Mouse (Mus musculus): ENCODE data around the gene Mphosph10.
A peak's percentile ranks its signal among the peaks of the same experiment; 100 is the strongest.

Mphosph10 gene

DNA sequence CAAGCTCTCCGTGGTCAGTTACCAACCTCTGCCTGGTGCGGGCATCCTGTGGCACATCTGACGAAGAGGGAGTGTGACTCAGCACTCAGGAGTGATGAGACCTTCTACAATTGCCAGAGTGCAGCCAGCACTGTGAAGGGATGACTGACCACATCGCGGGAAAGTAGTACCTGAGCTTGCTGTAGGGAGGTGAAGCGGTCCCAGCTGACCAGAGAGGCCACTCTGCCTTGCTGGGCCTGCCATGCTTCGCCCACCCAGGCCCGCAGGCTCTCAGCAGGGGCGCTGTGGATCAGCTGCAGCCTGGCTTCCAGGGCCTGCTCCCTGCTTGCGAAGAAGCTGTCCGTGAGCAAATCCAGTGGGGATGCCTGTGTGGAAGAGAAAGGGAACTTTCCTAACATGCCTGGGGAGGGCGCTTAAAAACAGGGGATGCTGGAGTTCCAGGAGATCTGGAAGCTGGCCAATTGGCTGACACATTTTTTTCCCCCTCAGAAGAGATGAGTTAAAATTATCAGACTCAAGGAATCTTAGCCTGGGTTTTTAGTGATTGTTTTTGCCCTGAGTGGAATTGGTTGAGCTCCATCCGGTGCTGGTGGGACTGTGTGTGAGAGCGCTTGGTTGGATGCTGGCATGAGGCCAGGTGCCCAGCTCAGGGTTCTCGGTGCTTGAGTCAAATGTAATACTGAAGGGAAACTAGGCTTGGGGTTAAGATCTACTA is 42.8 kb downstream of the Mphosph10 start:
- no peak for DNase-seq

DNA sequence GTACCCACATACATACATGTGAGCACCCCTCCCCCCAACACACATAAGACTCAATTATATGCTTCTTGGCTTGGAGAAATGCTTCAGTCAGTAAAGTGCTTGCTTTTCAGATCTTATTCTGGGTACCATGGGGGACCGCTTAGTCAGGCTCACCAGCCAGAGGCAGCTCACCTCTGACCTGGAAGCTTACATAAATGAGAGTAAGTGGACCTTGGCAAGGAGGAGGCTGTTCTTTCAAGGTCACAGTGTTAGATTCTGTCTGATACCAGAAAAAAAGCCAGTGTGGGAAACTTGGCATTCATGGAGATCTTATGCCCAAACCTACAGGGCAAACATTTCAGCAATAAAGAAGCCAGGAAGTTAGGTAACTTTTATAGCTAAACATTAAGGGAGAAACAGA is 44.3 kb downstream of the Mphosph10 start:
- no peak for DNase-seq

DNA sequence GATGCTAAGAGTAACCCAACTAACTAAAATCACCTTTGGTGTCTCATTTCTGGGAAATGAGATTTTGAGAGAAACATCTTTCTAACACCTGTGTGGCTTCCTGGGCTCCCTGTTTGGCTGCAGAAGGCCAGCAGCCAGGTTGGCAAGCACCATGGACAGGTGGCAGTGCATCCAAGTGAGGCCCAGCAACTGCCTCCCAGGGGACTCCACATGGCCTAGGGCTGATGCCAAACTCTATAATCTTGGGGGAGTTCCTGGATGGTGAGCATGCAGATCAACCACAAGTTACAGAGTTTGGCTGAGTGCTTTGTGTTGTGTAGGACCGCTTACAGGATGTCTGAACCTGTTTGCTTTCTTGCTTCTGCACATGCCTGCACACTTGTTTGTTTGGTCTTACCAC is 59.4 kb downstream of the Mphosph10 start:
- DNase-seq = no peak

DNA sequence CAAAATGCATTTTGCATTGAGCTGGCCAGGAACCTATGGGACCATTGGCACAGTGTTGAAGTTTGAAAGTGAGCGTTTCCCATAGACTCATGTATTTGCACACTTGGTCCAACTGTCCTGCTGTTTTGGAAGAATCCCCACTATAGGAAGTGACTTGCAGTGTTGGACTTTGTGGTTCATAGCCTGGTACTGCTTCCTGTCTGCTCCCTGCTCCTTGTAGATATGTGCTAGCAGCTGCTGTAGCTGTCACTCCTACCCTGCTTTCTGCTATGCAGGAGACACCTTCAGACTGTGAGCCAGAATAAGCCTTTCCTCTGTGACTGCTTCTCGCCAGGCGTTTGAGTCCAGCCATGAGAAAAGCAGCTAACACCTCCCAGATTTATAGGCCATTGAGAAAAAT is 60.8 kb downstream of the Mphosph10 start:
- no peak for DNase-seq

DNA sequence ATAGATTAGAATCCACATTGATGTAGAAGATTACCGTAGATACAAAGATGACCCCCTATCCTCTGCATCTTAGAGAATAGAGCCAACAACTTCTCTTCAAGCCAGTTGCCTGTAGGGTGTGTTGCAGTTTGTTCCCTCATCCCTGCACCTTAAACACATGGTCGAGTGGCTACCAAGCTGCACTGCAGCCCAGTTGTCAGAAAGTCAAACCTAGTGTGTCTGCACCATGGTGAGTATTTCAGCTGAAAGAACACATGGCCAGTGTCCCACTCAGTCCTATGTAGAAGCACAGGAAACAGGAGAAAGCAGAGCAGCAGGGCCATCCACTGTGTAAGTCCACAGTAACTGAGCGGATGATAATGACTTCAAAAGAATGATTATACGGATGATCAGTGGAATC is 64.6 kb downstream of the Mphosph10 start:
- DNase-seq = no peak

DNA sequence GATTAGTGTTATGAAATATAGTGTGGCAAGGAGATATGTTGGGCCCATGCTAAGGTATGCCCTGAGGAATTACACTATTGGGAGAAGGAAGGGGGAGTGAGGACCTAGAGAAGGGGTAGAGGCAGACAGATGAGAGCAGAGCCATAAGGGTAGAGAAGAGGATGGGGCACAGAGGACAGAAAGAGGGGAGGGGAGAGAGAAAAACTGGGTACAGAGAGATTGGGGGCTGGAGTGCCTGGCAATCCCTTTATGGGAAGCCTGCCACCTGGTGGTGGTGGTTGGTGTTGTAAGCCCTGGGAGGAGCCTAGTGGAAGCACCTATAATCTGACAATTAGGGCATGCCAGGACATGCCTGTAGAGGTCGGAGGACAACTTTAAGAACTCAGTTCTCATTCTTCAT is 65.2 kb downstream of the Mphosph10 start:
- peak; percentile 83 for DNase-seq

Data from liver (tissue).